Mouse (Mus musculus): ENCODE measurements around the gene Parp14.

DNA sequence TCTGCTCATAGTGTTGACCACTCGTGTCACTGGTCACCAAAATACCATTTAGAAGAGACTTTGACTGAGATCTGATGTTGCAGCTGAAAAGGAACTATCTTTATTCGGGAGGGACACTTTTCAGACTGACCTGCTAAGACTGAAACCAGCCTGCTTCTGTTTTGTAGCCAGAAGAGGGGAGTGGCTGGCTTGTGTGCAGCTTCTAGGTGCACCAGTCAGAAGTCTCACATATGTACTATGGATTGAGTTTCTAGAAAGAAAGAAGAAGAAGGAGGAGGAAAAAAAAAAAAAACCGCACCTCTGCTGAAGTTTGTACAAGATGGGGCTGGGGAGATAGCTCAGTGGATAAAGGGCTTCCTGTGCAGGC lies 88.2 kb downstream of the Parp14 start:
- TF ChIP-seq CTCF (IDR thresholded peaks at IDR 0.05; ENCODE audit: low read depth, low read length): no peak
- TF ChIP-seq POLR2A (IDR thresholded peaks at IDR 0.05; ENCODE audit: extremely low read depth, insufficient read depth, low read length): no peak

Measured in liver, adult 2 months (tissue).